Mouse (Mus musculus) small intestine, adult 2 months (tissue): Measurements from ENCODE around the gene Yipf6.

Source experiments
- CTCF ChIP-seq: fragments of 200-500 bp; IDR thresholded peaks from 2 replicates; pipeline ENCODE4 v1.5.1; 2012; ENCODE audit warnings: low read depth, mild to moderate bottlenecking, control low read depth, inconsistent platforms, low read length, moderate library complexity, mixed read lengths; ENCODE audit not compliant: insufficient replicate concordance, insufficient read length; ENCODE audit errors: extremely low read depth
- POLR2A ChIP-seq: fragments of 200-500 bp; IDR thresholded peaks from 2 replicates; pipeline ENCODE4 v1.6.1; 2012; ENCODE audit warnings: low read depth, mild to moderate bottlenecking, control low read depth, inconsistent platforms, low read length, moderate library complexity

GRCm38 (mm10) chrX:98890072-98890405 is 46.1 kb upstream of the Yipf6 start:
- TF ChIP-seq POLR2A (no peak), CTCF (no peak)
